Mouse (Mus musculus): ENCODE results near the gene Pip4p1. TPM values are rescaled to one million over a fixed set of nuclear protein-coding genes. Genes with fewer than 3 reads are reported as not detected.
"Not testable (repeated sequence)": the region's sequence is repeated elsewhere in the genome, so short reads cannot be mapped to it uniquely, and the experiment has no call there.

Pip4p1 gene
- total and polyA plus RNA-seq, 3 experiments: 18.1 to 35.5 (median 28.1) TPM

DNA sequence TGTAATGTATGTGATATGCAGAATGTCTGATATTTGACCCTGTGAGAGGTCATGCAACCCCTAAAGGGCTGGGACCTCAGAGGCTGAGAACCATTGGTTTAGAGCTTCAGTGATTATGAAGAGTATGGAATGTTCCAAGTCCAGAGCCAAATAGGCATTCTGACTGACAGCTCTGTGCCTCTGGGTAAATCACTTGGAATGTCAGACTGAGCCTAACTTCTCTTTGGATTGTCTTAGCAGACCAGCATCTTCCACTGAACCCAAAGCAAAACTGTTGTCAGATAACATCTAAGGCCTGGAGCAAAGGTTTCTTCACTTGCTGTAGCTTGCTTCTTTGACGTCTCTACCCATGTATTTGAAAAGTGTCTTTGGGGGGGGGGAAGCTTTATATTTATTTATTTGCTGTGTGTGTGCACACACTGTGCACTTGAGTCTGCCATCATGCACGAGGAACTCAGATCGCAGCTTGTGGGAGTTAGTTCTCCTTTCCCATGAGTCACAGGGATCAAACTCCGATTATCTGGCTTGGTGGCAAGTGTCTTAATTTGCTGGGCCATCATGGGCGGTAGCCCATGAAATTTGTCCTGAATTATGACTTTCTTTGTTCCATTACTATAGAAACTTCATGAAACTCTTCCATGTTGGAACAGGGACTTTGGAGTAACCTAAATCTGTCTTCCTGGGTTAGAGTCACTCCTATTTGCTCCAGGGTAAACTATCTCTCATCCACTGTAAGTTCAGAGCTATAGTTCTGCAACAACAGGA is 37.7 kb upstream of the Pip4p1 start:
- DNase-seq (ENCODE audit: extremely low read depth): no peak
- H3K4me1 ChIP-seq (ENCODE audit: control insufficient read depth in 1 of 2, insufficient read depth in 2 of 2): peaks cover 5 to 15% of the 10 kb centered on the region in 2 experiments
- H3K9ac ChIP-seq (ENCODE audit: insufficient read depth, low read depth): no peak overlapping the region
- no peaks in the 10 kb centered on the region for H3K27me3 ChIP-seq (replicated peaks)
- in situ Hi-C loops (cut with MboI; ENCODE audit: low pct_ligation_motif_present, low pct_unique_long_range_greater_than_20kb, low sequenced_read_pairs): no loop called here
- H3K4me3 ChIP-seq (replicated peaks in 1 of 3; ENCODE audit: low read depth in 2 of 3, low read length in 2 of 3, poor library complexity in 1 of 3): no peak overlapping the region
- H3K27ac ChIP-seq (ENCODE audit: insufficient read depth, low read depth): no peak overlapping the region
- no peaks in the 10 kb centered on the region for H3K9me3 ChIP-seq (replicated peaks; ENCODE audit: low read length)
- H3K4me2 ChIP-seq (ENCODE audit: insufficient read depth, low read depth, poor library complexity, severe bottlenecking): no peak overlapping the region
- dilution Hi-C loops (cut with MboI; ENCODE audit: extremely low pct_ligation_motif_present, extremely low pct_unique_long_range_greater_than_20kb, low sequenced_read_pairs): no loop called here
- no peak for TF ChIP-seq MAX (IDR thresholded peaks at IDR 0.05; ENCODE audit: low read length)
- no peaks in the 10 kb centered on the region for H3K79me2 ChIP-seq (replicated peaks; ENCODE audit: control insufficient read depth, extremely low read depth, insufficient read depth, poor library complexity, severe bottlenecking)
- no peaks in the 10 kb centered on the region for H3K36me3 ChIP-seq (replicated peaks in 1 of 2; ENCODE audit: control insufficient read depth in 1 of 2, insufficient read depth in 1 of 2, low read length in 1 of 2)

DNA sequence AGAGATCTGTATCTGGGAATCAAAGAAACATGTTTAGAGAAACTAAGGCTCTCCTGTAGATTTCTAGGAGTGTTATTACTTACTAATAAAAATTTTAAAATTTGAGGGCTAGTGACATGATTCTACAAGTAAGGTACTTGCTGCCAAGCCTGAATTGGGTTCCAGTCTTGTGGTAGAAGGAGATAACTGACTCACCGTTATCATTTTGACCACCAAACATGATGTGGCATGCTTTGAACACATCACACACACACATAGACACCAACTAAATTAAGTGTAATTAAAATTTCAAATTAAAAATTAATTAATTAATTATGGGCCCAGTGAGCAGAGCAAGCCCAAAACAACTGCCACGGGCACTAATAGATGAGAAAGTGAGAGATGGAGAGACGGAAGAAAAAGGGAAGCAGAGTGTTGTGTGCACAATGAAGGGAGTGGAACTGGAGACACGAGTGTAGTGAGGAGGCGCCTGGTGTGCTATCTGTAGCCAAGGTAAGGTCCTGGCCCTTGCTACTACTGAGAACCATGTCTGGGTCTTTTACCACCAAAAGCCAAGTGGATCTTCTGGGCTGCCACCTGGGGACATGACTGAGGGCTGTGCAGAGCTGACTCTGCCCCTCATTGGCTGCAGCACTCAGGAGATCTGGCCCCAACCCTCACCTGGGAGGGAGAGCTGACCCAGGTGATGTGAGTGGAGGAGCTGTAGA is 27.8 kb upstream of the Pip4p1 start:
- H3K4me1 ChIP-seq (ENCODE audit: control insufficient read depth in 1 of 2, insufficient read depth in 2 of 2); H3K36me3 ChIP-seq (replicated peaks in 1 of 2; ENCODE audit: control insufficient read depth in 1 of 2, insufficient read depth in 1 of 2, low read length in 1 of 2); H3K4me2 ChIP-seq (ENCODE audit: insufficient read depth, low read depth, poor library complexity, severe bottlenecking); H3K4me3 ChIP-seq (replicated peaks in 1 of 3; ENCODE audit: low read depth in 2 of 3, low read length in 2 of 3, poor library complexity in 1 of 3); H3K9ac ChIP-seq (ENCODE audit: insufficient read depth, low read depth); DNase-seq (ENCODE audit: extremely low read depth); in situ Hi-C loops (cut with MboI; ENCODE audit: low pct_ligation_motif_present, low pct_unique_long_range_greater_than_20kb, low sequenced_read_pairs); dilution Hi-C loops (cut with MboI; ENCODE audit: extremely low pct_ligation_motif_present, extremely low pct_unique_long_range_greater_than_20kb, low sequenced_read_pairs); H3K27me3 ChIP-seq (replicated peaks); H3K9me3 ChIP-seq (replicated peaks; ENCODE audit: low read length); H3K27ac ChIP-seq (ENCODE audit: insufficient read depth, low read depth); H3K79me2 ChIP-seq (replicated peaks; ENCODE audit: control insufficient read depth, extremely low read depth, insufficient read depth, poor library complexity, severe bottlenecking): not testable (repeated sequence)

DNA sequence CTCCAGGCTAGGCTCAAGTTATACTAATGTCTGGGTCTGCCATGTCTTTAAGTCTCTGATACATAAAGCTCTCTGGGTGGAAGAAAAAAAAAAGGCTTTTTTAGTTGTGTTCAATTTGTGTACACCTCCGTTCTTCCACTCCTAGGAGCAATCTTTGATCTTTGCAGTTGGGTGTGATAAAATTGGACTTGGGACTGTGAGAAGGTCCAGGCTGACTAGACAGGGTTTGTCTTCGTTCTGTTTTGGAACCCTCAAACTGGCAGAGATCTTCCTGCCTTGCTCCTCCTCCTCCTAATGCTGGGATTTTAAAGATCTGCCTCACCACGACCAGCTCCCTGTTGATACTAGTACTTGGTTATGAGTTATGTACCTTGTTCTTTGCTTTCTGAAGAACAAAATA is 26.5 kb upstream of the Pip4p1 start:
- DNase-seq (ENCODE audit: extremely low read depth); H3K27ac ChIP-seq (ENCODE audit: insufficient read depth, low read depth); H3K79me2 ChIP-seq (replicated peaks; ENCODE audit: control insufficient read depth, extremely low read depth, insufficient read depth, poor library complexity, severe bottlenecking); H3K36me3 ChIP-seq (replicated peaks in 1 of 2; ENCODE audit: control insufficient read depth in 1 of 2, insufficient read depth in 1 of 2, low read length in 1 of 2); H3K4me2 ChIP-seq (ENCODE audit: insufficient read depth, low read depth, poor library complexity, severe bottlenecking); H3K4me3 ChIP-seq (replicated peaks in 1 of 3; ENCODE audit: low read depth in 2 of 3, low read length in 2 of 3, poor library complexity in 1 of 3); H3K9me3 ChIP-seq (replicated peaks; ENCODE audit: low read length); in situ Hi-C loops (cut with MboI; ENCODE audit: low pct_ligation_motif_present, low pct_unique_long_range_greater_than_20kb, low sequenced_read_pairs); H3K4me1 ChIP-seq (ENCODE audit: control insufficient read depth in 1 of 2, insufficient read depth in 2 of 2); H3K27me3 ChIP-seq (replicated peaks); dilution Hi-C loops (cut with MboI; ENCODE audit: extremely low pct_ligation_motif_present, extremely low pct_unique_long_range_greater_than_20kb, low sequenced_read_pairs); H3K9ac ChIP-seq (ENCODE audit: insufficient read depth, low read depth): not testable (repeated sequence)

DNA sequence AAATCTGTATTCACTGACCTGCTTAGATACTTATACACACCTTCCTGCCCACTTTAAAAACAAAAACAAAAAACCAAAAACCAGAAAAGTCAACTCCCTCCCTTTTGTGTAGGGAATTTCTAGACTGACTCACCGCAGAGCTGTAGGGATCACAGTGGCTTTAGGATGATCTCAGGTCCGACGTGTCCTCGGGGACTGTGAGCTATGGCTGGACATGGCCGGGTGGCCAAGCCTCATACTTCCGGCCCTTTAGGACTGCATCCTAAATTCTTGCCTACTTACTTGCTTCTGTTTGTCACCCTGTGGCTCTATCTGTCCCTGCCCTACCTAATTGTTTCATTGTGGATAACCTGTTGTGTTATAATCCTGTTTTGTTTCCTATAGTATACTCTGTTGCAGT is 26.1 kb upstream of the Pip4p1 start:
- H3K9ac ChIP-seq (ENCODE audit: insufficient read depth, low read depth): not testable (repeated sequence)

DNA sequence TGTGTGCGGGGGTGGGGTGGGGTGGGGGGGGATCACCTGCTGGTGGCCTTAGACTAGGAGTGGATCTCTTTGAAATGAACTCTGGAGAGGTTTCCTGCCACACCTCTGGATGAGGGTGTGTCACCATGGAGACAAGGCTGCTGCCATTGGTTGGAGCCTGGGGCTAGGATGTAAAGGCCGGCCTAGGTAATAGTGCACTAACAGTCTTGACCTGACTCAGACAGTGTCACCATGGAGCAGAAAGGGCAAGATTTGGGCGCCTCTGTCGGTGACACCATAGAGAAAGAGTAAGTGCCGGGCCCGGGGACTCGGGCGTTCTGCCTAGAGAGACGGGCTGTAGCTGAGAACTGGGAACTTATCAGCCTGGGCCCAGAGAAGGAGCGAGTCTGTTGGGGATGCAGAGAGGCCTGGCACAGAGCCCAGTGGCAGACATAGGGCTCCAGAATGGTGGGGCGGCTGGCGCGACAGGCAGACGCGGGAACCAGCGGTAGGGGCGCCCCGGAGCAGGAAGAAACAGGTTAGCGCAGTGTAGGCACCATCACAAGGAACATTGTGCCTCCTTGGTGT is 25.4 kb upstream of the Pip4p1 start, which contains the start of gene Pnp2:
Gene Pnp2 (plus strand): TSS at position 51 of the 567 bp plus-strand sequence.
- H3K9ac ChIP-seq (ENCODE audit: insufficient read depth, low read depth); H3K27ac ChIP-seq (ENCODE audit: insufficient read depth, low read depth); H3K4me3 ChIP-seq (replicated peaks in 1 of 3; ENCODE audit: low read depth in 2 of 3, low read length in 2 of 3, poor library complexity in 1 of 3); H3K4me1 ChIP-seq (ENCODE audit: control insufficient read depth in 1 of 2, insufficient read depth in 2 of 2); H3K36me3 ChIP-seq (replicated peaks in 1 of 2; ENCODE audit: control insufficient read depth in 1 of 2, insufficient read depth in 1 of 2, low read length in 1 of 2); H3K79me2 ChIP-seq (replicated peaks; ENCODE audit: control insufficient read depth, extremely low read depth, insufficient read depth, poor library complexity, severe bottlenecking); H3K9me3 ChIP-seq (replicated peaks; ENCODE audit: low read length); in situ Hi-C loops (cut with MboI; ENCODE audit: low pct_ligation_motif_present, low pct_unique_long_range_greater_than_20kb, low sequenced_read_pairs); H3K27me3 ChIP-seq (replicated peaks); dilution Hi-C loops (cut with MboI; ENCODE audit: extremely low pct_ligation_motif_present, extremely low pct_unique_long_range_greater_than_20kb, low sequenced_read_pairs); H3K4me2 ChIP-seq (ENCODE audit: insufficient read depth, low read depth, poor library complexity, severe bottlenecking); DNase-seq (ENCODE audit: extremely low read depth): not testable (repeated sequence)

More for the DNA sequence above, 26.1 kb upstream of the Pip4p1 start:
- H3K27ac ChIP-seq (ENCODE audit: insufficient read depth, low read depth); DNase-seq (ENCODE audit: extremely low read depth); H3K4me1 ChIP-seq (ENCODE audit: control insufficient read depth in 1 of 2, insufficient read depth in 2 of 2); H3K79me2 ChIP-seq (replicated peaks; ENCODE audit: control insufficient read depth, extremely low read depth, insufficient read depth, poor library complexity, severe bottlenecking); H3K4me2 ChIP-seq (ENCODE audit: insufficient read depth, low read depth, poor library complexity, severe bottlenecking); H3K4me3 ChIP-seq (replicated peaks in 1 of 3; ENCODE audit: low read depth in 2 of 3, low read length in 2 of 3, poor library complexity in 1 of 3); H3K9me3 ChIP-seq (replicated peaks; ENCODE audit: low read length); in situ Hi-C loops (cut with MboI; ENCODE audit: low pct_ligation_motif_present, low pct_unique_long_range_greater_than_20kb, low sequenced_read_pairs); dilution Hi-C loops (cut with MboI; ENCODE audit: extremely low pct_ligation_motif_present, extremely low pct_unique_long_range_greater_than_20kb, low sequenced_read_pairs); H3K36me3 ChIP-seq (replicated peaks in 1 of 2; ENCODE audit: control insufficient read depth in 1 of 2, insufficient read depth in 1 of 2, low read length in 1 of 2); H3K27me3 ChIP-seq (replicated peaks): not testable (repeated sequence)

All from CH12.LX (cell line).